Mouse (Mus musculus): ENCODE measurements around the gene Qpctl. TPM values are rescaled to one million over a fixed set of nuclear protein-coding genes. Genes with fewer than 3 reads are reported as not detected.
"Not testable (repeated sequence)": the region's sequence is repeated elsewhere in the genome, so short reads cannot be mapped to it uniquely, and the experiment has no call there.

Qpctl gene
- polyA plus RNA-seq, 1 experiment from 2014 or later = 15.1 TPM

- Histone ChIP-seq H3K4me3 (peak overlapping the region; percentile 59), H3K27ac (replicated peaks) (peak overlapping the region; percentile 40), H3K36me3 (replicated peaks) (peaks cover 13% of the 10 kb centered on the region), H3K9me3 (0 out of 2 replicates have a peak, but pooled peaks cover 2% of the 10 kb centered on the region), H3K4me1 (peaks cover 43% of the 10 kb centered on the region), H3K27me3 (replicated peaks; ENCODE audit: low read depth, poor library complexity, severe bottlenecking) (peaks cover 68% of the 10 kb centered on the region)
- DNase-seq (ENCODE audit: low spot score) = peak; percentile 84
- WGBS = 2% methylated on average over 20 of the region's 20 CpGs
Observed at GRCm38 (mm10) chr7:19160115-19160514, 11.0 kb upstream of the Qpctl start.

GRCm38 (mm10) chr7:19159411-19159810 is 10.3 kb upstream of the Qpctl start:
- Histone ChIP-seq H3K36me3 (replicated peaks) (peaks cover 20% of the 10 kb centered on the region), H3K27ac (replicated peaks) (no peak overlapping the region), H3K9me3 (0 out of 2 replicates have a peak, but pooled peaks cover 2% of the 10 kb centered on the region), H3K4me1 (peaks cover 36% of the 10 kb centered on the region), H3K27me3 (replicated peaks; ENCODE audit: low read depth, poor library complexity, severe bottlenecking) (peaks cover 61% of the 10 kb centered on the region), H3K4me3 (peak overlapping the region; percentile 59)
- no peak for DNase-seq (ENCODE audit: low spot score)
- 13% methylated on average over 18 of the region's 18 CpGs for WGBS

- H3K4me3 ChIP-seq = no peak overlapping the region
- 0 out of 2 replicates have a peak, but pooled peaks cover 2% of the 10 kb centered on the region for H3K9me3 ChIP-seq
- peaks cover 28% of the 10 kb centered on the region for H3K36me3 ChIP-seq (replicated peaks)
- peaks cover 28% of the 10 kb centered on the region for H3K4me1 ChIP-seq
- no peak for DNase-seq (ENCODE audit: low spot score)
- 74% methylated on average over 11 of the region's 11 CpGs for whole genome bisulfite sequencing
- H3K27ac ChIP-seq (replicated peaks) = no peak overlapping the region
- peaks cover 53% of the 10 kb centered on the region for H3K27me3 ChIP-seq (replicated peaks; ENCODE audit: low read depth, poor library complexity, severe bottlenecking)
Observed at GRCm38 (mm10) chr7:19158601-19159000, 9.5 kb upstream of the Qpctl start.

GRCm38 (mm10) chr7:19157160-19157800 is 8.2 kb upstream of the Qpctl start:
- DNase-seq (ENCODE audit: low spot score) = peak; percentile 94
- H3K27me3 ChIP-seq (replicated peaks; ENCODE audit: low read depth, poor library complexity, severe bottlenecking) = peaks cover 39% of the 10 kb centered on the region
- 0 out of 2 replicates have a peak, but pooled peaks cover 2% of the 10 kb centered on the region for H3K9me3 ChIP-seq
- H3K4me3 ChIP-seq = peak overlapping the region; percentile 43
- peak overlapping the region; percentile 75 for H3K27ac ChIP-seq (replicated peaks)
- peaks cover 24% of the 10 kb centered on the region for H3K4me1 ChIP-seq
- peaks cover 42% of the 10 kb centered on the region for H3K36me3 ChIP-seq (replicated peaks)
- 6% methylated on average over 30 of the region's 30 CpGs for WGBS

- H3K4me3 ChIP-seq = no peak overlapping the region
- 63% methylated on average over 13 of the region's 13 CpGs for WGBS
- no peak for DNase-seq (ENCODE audit: low spot score)
Observed at GRCm38 (mm10) chr7:19155825-19156475, 6.9 kb upstream of the Qpctl start.

GRCm38 (mm10) chr7:19154796-19155195 is 5.7 kb upstream of the Qpctl start:
- 87% methylated on average over 8 of the region's 8 CpGs for WGBS
- DNase-seq (ENCODE audit: low spot score) = no peak
- Histone ChIP-seq H3K4me3 (no peak overlapping the region), H3K27me3 (replicated peaks; ENCODE audit: low read depth, poor library complexity, severe bottlenecking) (peaks cover 19% of the 10 kb centered on the region), H3K36me3 (replicated peaks) (peaks cover 56% of the 10 kb centered on the region), H3K4me1 (peaks cover 28% of the 10 kb centered on the region), H3K9me3 (no peaks in the 10 kb centered on the region), H3K27ac (replicated peaks) (no peak overlapping the region)

More at GRCm38 (mm10) chr7:19155825-19156475, 6.9 kb upstream of the Qpctl start:
- Histone ChIP-seq H3K9me3 (0 out of 2 replicates have a peak, but pooled peaks cover 2% of the 10 kb centered on the region), H3K27me3 (replicated peaks; ENCODE audit: low read depth, poor library complexity, severe bottlenecking) (peaks cover 31% of the 10 kb centered on the region), H3K36me3 (replicated peaks) (peaks cover 55% of the 10 kb centered on the region), H3K4me1 (peaks cover 29% of the 10 kb centered on the region), H3K27ac (replicated peaks) (no peak overlapping the region)

GRCm38 (mm10) chr7:19151121-19151520 is 2.0 kb upstream of the Qpctl start:
- H3K27ac ChIP-seq (replicated peaks); H3K27me3 ChIP-seq (replicated peaks; ENCODE audit: low read depth, poor library complexity, severe bottlenecking); H3K9me3 ChIP-seq; DNase-seq (ENCODE audit: low spot score): not testable (repeated sequence)
- H3K4me1 ChIP-seq = peaks cover 23% of the 10 kb centered on the region
- peak overlapping the region; percentile 87; the same call in 1 of the 2 replicates for H3K4me3 ChIP-seq
- H3K36me3 ChIP-seq (replicated peaks) = peaks cover 63% of the 10 kb centered on the region
- 93% methylated on average over 10 of the region's 10 CpGs for WGBS

- H3K4me1 ChIP-seq = peaks cover 23% of the 10 kb centered on the region
- peak within 1 kb of the TSS; percentile 80 for H3K27ac ChIP-seq (replicated peaks)
- H3K27me3 ChIP-seq (replicated peaks; ENCODE audit: low read depth, poor library complexity, severe bottlenecking) = no peaks in the 10 kb centered on the region
- DNase-seq (ENCODE audit: low spot score) = peak; percentile 97
- no peaks in the 10 kb centered on the region for H3K9me3 ChIP-seq
- H3K4me3 ChIP-seq = peak within 1 kb of the TSS; percentile 87
- H3K36me3 ChIP-seq (replicated peaks) = peaks cover 55% of the 10 kb centered on the region
- WGBS = under 1% methylated on average over 24 of the region's 24 CpGs
Observed at GRCm38 (mm10) chr7:19149626-19150025, 535 bp upstream of the Qpctl start, which contains the start of gene Snrpd2. Snrpd2 (plus strand) TSS chr7:19149722.

GRCm38 (mm10) chr7:19148180-19148874 is 764 bp downstream of the Qpctl start:
- 17% methylated on average over 20 of the region's 20 CpGs for WGBS
- peak overlapping the region; percentile 87 for H3K4me3 ChIP-seq
- H3K36me3 ChIP-seq (replicated peaks) = peaks cover 42% of the 10 kb centered on the region
- peaks cover 23% of the 10 kb centered on the region for H3K4me1 ChIP-seq
- no peaks in the 10 kb centered on the region for H3K27me3 ChIP-seq (replicated peaks; ENCODE audit: low read depth, poor library complexity, severe bottlenecking)
- peak overlapping the region; percentile 80 for H3K27ac ChIP-seq (replicated peaks)
- H3K9me3 ChIP-seq = no peaks in the 10 kb centered on the region
- no peak for DNase-seq (ENCODE audit: low spot score)

- 52% methylated on average over 6 of the region's 6 CpGs for WGBS
- H3K9me3 ChIP-seq = no peaks in the 10 kb centered on the region
- DNase-seq (ENCODE audit: low spot score) = no peak
- no peaks in the 10 kb centered on the region for H3K27me3 ChIP-seq (replicated peaks; ENCODE audit: low read depth, poor library complexity, severe bottlenecking)
- peaks cover 42% of the 10 kb centered on the region for H3K36me3 ChIP-seq (replicated peaks)
- no peak overlapping the region for H3K27ac ChIP-seq (replicated peaks)
- peaks cover 23% of the 10 kb centered on the region for H3K4me1 ChIP-seq
- peak overlapping the region; percentile 87; the same call in 1 of the 2 replicates for H3K4me3 ChIP-seq
Observed at GRCm38 (mm10) chr7:19147497-19148045, 1.5 kb downstream of the Qpctl start.

GRCm38 (mm10) chr7:19146793-19147192 is 2.3 kb downstream of the Qpctl start:
- no peak for DNase-seq (ENCODE audit: low spot score)
- peaks cover 23% of the 10 kb centered on the region for H3K4me1 ChIP-seq
- WGBS = 90% methylated on average over 10 of the region's 10 CpGs
- H3K27ac ChIP-seq (replicated peaks) = no peak overlapping the region
- H3K27me3 ChIP-seq (replicated peaks; ENCODE audit: low read depth, poor library complexity, severe bottlenecking) = no peaks in the 10 kb centered on the region
- H3K9me3 ChIP-seq = no peaks in the 10 kb centered on the region
- H3K36me3 ChIP-seq (replicated peaks) = peaks cover 42% of the 10 kb centered on the region
- H3K4me3 ChIP-seq = no peak overlapping the region

- H3K4me1 ChIP-seq = no peaks in the 10 kb centered on the region
- no peak overlapping the region for H3K4me3 ChIP-seq
- H3K27me3 ChIP-seq (replicated peaks; ENCODE audit: low read depth, poor library complexity, severe bottlenecking) = no peaks in the 10 kb centered on the region
- no peak overlapping the region for H3K27ac ChIP-seq (replicated peaks)
- WGBS = 52% methylated on average over 5 of the region's 5 CpGs
- DNase-seq (ENCODE audit: low spot score) = peak; percentile 71
- H3K36me3 ChIP-seq (replicated peaks) = peaks cover 86% of the 10 kb centered on the region
- no peaks in the 10 kb centered on the region for H3K9me3 ChIP-seq
Observed at GRCm38 (mm10) chr7:19137380-19137779, 11.7 kb downstream of the Qpctl start.

All from embryonic facial prominence, embryonic 10.5 days (tissue).